Mouse (Mus musculus) lung, embryonic 14.5 days (tissue): Measurements from ENCODE around the gene Dmd. TPM values are rescaled to one million over a fixed set of nuclear protein-coding genes. Genes with fewer than 3 reads are reported as not detected.

Experiments used
- ATAC-seq: fragments of 200-750 bp; cut with Nextera tagmentation; 2 replicates; pipeline ENCODE4 v1.8.0; 2017; ENCODE audit warnings: mild to moderate bottlenecking, moderate TSS enrichment, moderate library complexity; ENCODE audit not compliant: insufficient read depth
- DNase-seq: peaks from one replicate; pipeline ENCODE4 v3.0.0-alpha.2; 2015
- H3K27ac ChIP-seq: fragments of 300-500 bp; sonication (generic); 2 replicates; pipeline ENCODE4 v1.5.1; 2014; ENCODE audit warnings: low read depth, mild to moderate bottlenecking, moderate library complexity
- H3K27me3 ChIP-seq: fragments of 300-500 bp; sonication (generic); 2 replicates; pipeline ENCODE4 v1.6.1; 2014; ENCODE audit warnings: low read length, control low read depth; ENCODE audit not compliant: insufficient read depth
- H3K36me3 ChIP-seq: fragments of 300-500 bp; sonication (generic); 2 replicates; pipeline ENCODE4 v1.6.1; 2014; ENCODE audit warnings: control low read depth; ENCODE audit not compliant: insufficient read depth
- H3K4me1 ChIP-seq: fragments of 300-500 bp; sonication (generic); 2 replicates; pipeline ENCODE4 v1.6.1; 2014; ENCODE audit warnings: antibody characterized with exemption, control low read depth; ENCODE audit not compliant: insufficient read depth
- H3K4me2 ChIP-seq: fragments of 300-500 bp; sonication (generic); 2 replicates; pipeline ENCODE4 v1.6.1; 2014; ENCODE audit warnings: mild to moderate bottlenecking
- H3K4me3 ChIP-seq: fragments of 300-500 bp; sonication (generic); 2 replicates; pipeline ENCODE4 v1.5.1; 2014; ENCODE audit warnings: low read depth, low read length
- H3K9ac ChIP-seq: fragments of 300-500 bp; sonication (generic); 2 replicates; pipeline ENCODE4 v1.6.1; 2014
- H3K9me3 ChIP-seq: fragments of 300-500 bp; sonication (generic); 2 replicates; pipeline ENCODE4 v1.6.1; 2016; ENCODE audit warnings: low read depth, low read length, control low read depth
- CTCF ChIP-seq: IDR thresholded peaks from 2 replicates; pipeline ENCODE4 v1.5.1; 2016; ENCODE audit warnings: antibody characterized with exemption, low read depth
- WGBS: fragments of 180-500 bp; shearing (Covaris S2); extraction: QIAGEN DNeasy Blood & Tissue Kit; methylation state at CpG from one replicate; pipeline ENCODE4 v1.1.7; 2014; 5-methylcytosine and 5-hydroxymethylcytosine counted together
- polyA plus RNA-seq: library from polyadenylated mRNA; unstranded; fragments of >200 nt; fragmentation: Nextera tagmentation; extraction: Ambion mirVana; gene quantifications from 2 replicates; pipeline ENCODE4 v1.2.1, GENCODE M21; 2014

The Dmd gene
- polyA plus RNA-seq, 1 experiment from 2014 or later, result 26.6 TPM

DNA sequence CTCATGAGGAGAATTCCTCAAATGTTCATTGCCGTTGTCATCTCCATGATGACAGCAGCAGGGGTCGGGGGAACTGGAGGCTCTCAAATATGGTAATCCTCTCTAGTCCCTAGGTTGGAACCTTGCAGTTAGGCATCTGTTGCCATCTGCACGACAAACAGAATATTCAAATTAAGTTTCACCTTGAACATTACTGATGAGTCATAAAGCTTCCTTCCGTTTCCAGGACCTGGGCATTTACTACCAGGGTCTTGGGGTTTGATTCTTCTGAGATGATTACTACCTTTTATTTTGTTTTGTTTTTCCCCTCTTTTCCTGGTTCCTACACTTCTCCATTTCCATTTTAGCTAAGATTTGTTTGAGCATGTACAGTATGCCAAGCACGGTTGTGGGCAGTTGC is 2249.0 kb downstream of the Dmd start:
- TF ChIP-seq CTCF, result no peak
- H3K36me3 ChIP-seq, result no peaks in the 10 kb centered on the region
- H3K27ac ChIP-seq, result no peak overlapping the region
- H3K27me3 ChIP-seq, result no peaks in the 10 kb centered on the region
- DNase-seq, result no peak
- no peak overlapping the region for H3K4me3 ChIP-seq
- H3K9ac ChIP-seq, result no peak overlapping the region
- no peaks in the 10 kb centered on the region for H3K9me3 ChIP-seq
- no peak overlapping the region for H3K4me2 ChIP-seq
- H3K4me1 ChIP-seq, result no peaks in the 10 kb centered on the region
- ATAC-seq, result no peak
- WGBS, result 80% methylated on average over 5 of the region's 5 CpGs

DNA sequence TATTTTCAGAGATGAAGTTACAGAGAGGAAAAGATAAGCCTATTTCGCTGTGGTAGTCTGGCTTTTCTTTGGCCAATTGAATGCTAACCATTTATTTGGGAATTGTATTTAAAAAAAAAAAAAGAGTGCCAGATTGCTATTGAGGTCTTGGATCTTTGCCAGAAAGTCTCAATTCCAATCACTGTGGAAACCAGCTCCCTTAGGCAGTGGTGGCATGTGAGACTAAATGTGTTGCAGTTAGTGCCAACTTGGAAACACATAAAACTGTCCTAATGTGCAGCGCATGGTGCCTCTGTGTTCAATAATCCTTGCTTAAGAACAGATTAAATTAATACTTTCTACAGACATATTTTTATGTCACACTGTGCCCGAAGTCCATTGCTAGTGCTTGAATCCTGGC is 2250.7 kb downstream of the Dmd start:
- H3K4me1 ChIP-seq, result no peaks in the 10 kb centered on the region
- H3K36me3 ChIP-seq, result no peaks in the 10 kb centered on the region
- ATAC-seq (no peak), DNase-seq (peak; percentile 6)
- H3K4me3 ChIP-seq, result no peak overlapping the region
- H3K9me3 ChIP-seq, result no peaks in the 10 kb centered on the region
- 84% methylated on average over 3 of the region's 3 CpGs for WGBS
- no peak for TF ChIP-seq CTCF
- H3K9ac ChIP-seq, result no peak overlapping the region
- H3K4me2 ChIP-seq, result no peak overlapping the region
- no peaks in the 10 kb centered on the region for H3K27me3 ChIP-seq
- H3K27ac ChIP-seq, result no peak overlapping the region

DNA sequence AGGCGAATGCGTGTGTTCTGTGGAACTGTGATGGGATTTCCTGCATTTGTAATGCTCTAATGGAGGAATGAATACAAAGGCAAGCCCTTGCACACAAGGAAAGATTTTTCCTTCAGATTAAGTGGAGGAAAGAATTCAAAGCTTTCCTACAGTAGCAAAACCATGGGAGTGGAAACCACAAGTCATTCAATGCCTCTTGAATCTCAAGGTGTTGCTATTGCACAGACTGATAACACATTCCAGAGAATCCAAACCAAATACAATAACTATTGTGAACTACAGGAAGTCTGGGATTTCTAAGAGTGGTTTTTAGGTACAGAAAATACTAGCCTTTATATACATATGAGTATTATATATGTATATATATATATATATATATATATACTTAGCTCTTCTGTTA is 2258.3 kb downstream of the Dmd start:
- Histone ChIP-seq H3K4me2 (no peak overlapping the region), H3K4me1 (no peaks in the 10 kb centered on the region), H3K9me3 (no peaks in the 10 kb centered on the region), H3K9ac (no peak overlapping the region), H3K27ac (no peak overlapping the region), H3K27me3 (no peaks in the 10 kb centered on the region), H3K4me3 (no peak overlapping the region), H3K36me3 (no peaks in the 10 kb centered on the region)
- no peak for ATAC-seq
- TF ChIP-seq CTCF, result no peak
- DNase-seq, result peak; percentile 17
- WGBS, result 74% methylated on average over 2 of the region's 2 CpGs

DNA sequence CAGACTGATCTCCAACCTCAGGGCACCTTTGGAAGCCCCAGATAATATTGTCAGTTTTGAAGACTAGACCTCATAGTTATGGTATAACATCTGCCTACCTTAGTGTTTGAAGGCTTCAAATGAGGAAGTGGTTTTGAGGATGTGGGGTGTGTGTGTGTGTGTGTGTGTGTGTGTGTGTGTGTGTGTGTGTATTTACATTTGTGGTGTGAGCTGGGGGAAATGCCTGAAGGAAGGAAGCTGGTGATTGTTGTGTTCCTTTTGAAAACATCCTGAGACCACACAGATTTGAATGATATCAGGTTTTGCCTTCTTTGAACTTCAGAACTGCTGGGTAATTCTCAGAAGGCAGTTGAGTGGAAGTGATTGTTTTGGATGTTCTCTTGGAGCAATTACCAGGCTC is 2278.2 kb downstream of the Dmd start:
- Histone ChIP-seq H3K27ac (no peak overlapping the region), H3K4me3 (no peak overlapping the region), H3K4me1 (no peaks in the 10 kb centered on the region), H3K4me2 (no peak overlapping the region), H3K27me3 (no peaks in the 10 kb centered on the region), H3K9ac (no peak overlapping the region), H3K36me3 (no peaks in the 10 kb centered on the region), H3K9me3 (no peaks in the 10 kb centered on the region)
- TF ChIP-seq CTCF, result no peak
- DNase-seq, result no peak
- no peak for ATAC-seq

DNA sequence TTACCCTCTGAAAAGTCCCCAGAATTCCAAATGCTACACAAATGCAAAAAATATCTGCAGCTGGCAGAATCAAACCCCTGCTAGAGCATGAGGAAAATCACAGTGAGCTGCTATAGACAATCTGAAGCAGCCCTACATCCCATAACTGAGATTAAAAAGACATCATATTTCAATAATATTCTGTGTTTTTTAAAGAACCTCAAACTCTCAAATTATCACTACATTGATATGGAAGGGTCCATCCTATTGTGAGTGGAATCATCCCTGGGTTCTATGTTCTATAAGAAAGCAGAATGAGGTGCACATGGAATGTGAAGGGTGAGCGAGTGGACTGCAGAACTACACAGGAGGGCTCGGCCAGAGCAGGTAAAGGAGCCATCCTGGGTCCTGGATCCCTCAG is 2300.7 kb downstream of the Dmd start, which contains the start of gene Fthl17a:
TSS of gene Fthl17a (plus strand) at position 301 of the 400 bp plus-strand sequence.
- no peaks in the 10 kb centered on the region for H3K9me3 ChIP-seq

More for the DNA sequence above, 2300.7 kb downstream of the Dmd start, which contains the start of gene Fthl17a:
- Histone ChIP-seq H3K4me1 (no peaks in the 10 kb centered on the region), H3K36me3 (no peaks in the 10 kb centered on the region), H3K27me3 (no peaks in the 10 kb centered on the region), H3K4me3 (no peak within 1 kb of the TSS), H3K4me2 (no peak within 1 kb of the TSS), H3K9ac (no peak within 1 kb of the TSS), H3K27ac (no peak within 1 kb of the TSS)
- WGBS, result 82% methylated on average over 2 of the region's 2 CpGs
- DNase-seq (no peak), ATAC-seq (no peak)
- no peak for TF ChIP-seq CTCF
